Mouse (Mus musculus) ovary, adult 10 weeks (tissue): ENCODE measurements around the gene Gm9507. TPM values are rescaled to one million over a fixed set of nuclear protein-coding genes. Genes with fewer than 3 reads are reported as not detected.

Experiments
- polyA plus RNA-seq: library from polyadenylated mRNA; stranded (reverse); fragments of 350-450 nt; fragmentation: Illumina TruSeq; extraction: RNeasy Lipid Tissue Mini Kit (QIAGEN cat#74804); gene quantifications from one replicate; pipeline ENCODE4 v1.2.3, GENCODE M21; 2014

The Gm9507 gene
- polyA plus RNA-seq: not detected

GRCm38 (mm10) chr10:77811743-77812142 is at the start of gene Gm9507:
Gm9507 (minus strand) TSS chr10:77811843.

GRCm38 (mm10) chr10:77852559-77852958 is 40.9 kb upstream of the Gm9507 start, which contains the start of gene Gm10318:
Gm10318 (plus strand) TSS chr10:77852859.

GRCm38 (mm10) chr10:77846503-77846902 is 34.9 kb upstream of the Gm9507 start, which contains the start of gene Gm36176:
Gm36176 (plus strand) TSS chr10:77846803.

GRCm38 (mm10) chr10:77835647-77836046 is 24.0 kb upstream of the Gm9507 start, which contains the start of gene Krtap10-10:
Krtap10-10 (plus strand) TSS chr10:77835947.

GRCm38 (mm10) chr10:77826951-77827350 is 15.3 kb upstream of the Gm9507 start, which contains the start of gene Krtap10-4:
Krtap10-4 (minus strand) TSS chr10:77827095.

GRCm38 (mm10) chr10:77814382-77814781 is 2.7 kb upstream of the Gm9507 start, which contains the start of gene Gm2696:
Gm2696 (plus strand) TSS chr10:77814682.

GRCm38 (mm10) chr10:77798921-77799508 is 12.6 kb downstream of the Gm9507 start, which contains the start of gene Gm19668:
Gm19668 (minus strand) TSS chr10:77799133.

GRCm38 (mm10) chr10:77794976-77795375 is 16.7 kb downstream of the Gm9507 start, which contains the start of gene Gm9639:
Gm9639 (minus strand) TSS chr10:77795076.

GRCm38 (mm10) chr10:77787876-77788275 is 23.8 kb downstream of the Gm9507 start, which contains the start of gene Gm7137:
Gm7137 (minus strand) TSS chr10:77788200.

GRCm38 (mm10) chr10:77782442-77782841 is 29.2 kb downstream of the Gm9507 start, which contains the start of gene Gm3250:
Gm3250 (minus strand) TSS chr10:77782542.

GRCm38 (mm10) chr10:77776844-77777243 is 34.8 kb downstream of the Gm9507 start, which contains the start of gene Gm7138:
Gm7138 (minus strand) TSS chr10:77776944.

GRCm38 (mm10) chr10:77771225-77771624 is 40.4 kb downstream of the Gm9507 start, which contains the start of gene Gm3238:
Gm3238 (minus strand) TSS chr10:77771325.

Other genes starting within 250 kb of the Gm9507 start
- gene Pttg1ip, start 230.1 kb downstream of the Gm9507 start, polyA plus RNA-seq: 132 TPM
- 91.3 TPM for gene Sumo3, start 205.7 kb downstream of the Gm9507 start, polyA plus RNA-seq
- 1.9 TPM for gene Gm49325, start 205.6 kb downstream of the Gm9507 start, polyA plus RNA-seq
- gene Ube2g2, start 189.6 kb downstream of the Gm9507 start, polyA plus RNA-seq: 6.0 TPM
- gene Tspear, start 125.3 kb downstream of the Gm9507 start, polyA plus RNA-seq: not detected
- not detected for gene Gm19402, start 121.1 kb downstream of the Gm9507 start, polyA plus RNA-seq
- not detected for gene Gm9508, start 114.6 kb downstream of the Gm9507 start, polyA plus RNA-seq
- gene Gm10272, start 105.2 kb downstream of the Gm9507 start, polyA plus RNA-seq: not detected
- not detected for gene Gm10024, start 100.4 kb downstream of the Gm9507 start, polyA plus RNA-seq
- not detected for gene Gm10142, start 96.0 kb downstream of the Gm9507 start, polyA plus RNA-seq
- not detected for gene Krtap12-1, start 91.2 kb downstream of the Gm9507 start, polyA plus RNA-seq
- not detected for gene Gm10100, start 85.4 kb downstream of the Gm9507 start, polyA plus RNA-seq
- gene Gm18596, start 69.2 kb downstream of the Gm9507 start, polyA plus RNA-seq: not detected
- not detected for gene Gm9736, start 60.5 kb downstream of the Gm9507 start, polyA plus RNA-seq
- gene Gm3233, start 52.2 kb downstream of the Gm9507 start, polyA plus RNA-seq: not detected
- gene Gm3238, start 40.5 kb downstream of the Gm9507 start, polyA plus RNA-seq: not detected
- gene Gm7138, start 34.9 kb downstream of the Gm9507 start, polyA plus RNA-seq: not detected
- gene Gm3250, start 29.3 kb downstream of the Gm9507 start, polyA plus RNA-seq: not detected
- gene Gm7137, start 23.6 kb downstream of the Gm9507 start, polyA plus RNA-seq: not detected
- not detected for gene Gm9639, start 16.8 kb downstream of the Gm9507 start, polyA plus RNA-seq
- gene Gm19668, start 12.7 kb downstream of the Gm9507 start, polyA plus RNA-seq: not detected
- gene Gm2696, start 2.8 kb upstream of the Gm9507 start, polyA plus RNA-seq: not detected
- gene Krtap10-4, start 15.3 kb upstream of the Gm9507 start, polyA plus RNA-seq: not detected
- gene Krtap10-10, start 24.1 kb upstream of the Gm9507 start, polyA plus RNA-seq: not detected
- not detected for gene Gm36176, start 35.0 kb upstream of the Gm9507 start, polyA plus RNA-seq
- not detected for gene Gm10318, start 41.0 kb upstream of the Gm9507 start, polyA plus RNA-seq
- not detected for gene Gm3285, start 50.1 kb upstream of the Gm9507 start, polyA plus RNA-seq
- gene Lrrc3, start 90.7 kb upstream of the Gm9507 start, polyA plus RNA-seq: 0.71 TPM
- not detected for gene Trpm2, start 158.7 kb upstream of the Gm9507 start, polyA plus RNA-seq
- 1.4 TPM for gene 1810043G02Rik, start 166.7 kb upstream of the Gm9507 start, polyA plus RNA-seq
- gene Pfkl, start 198.2 kb upstream of the Gm9507 start, polyA plus RNA-seq: 1.7 TPM
- gene Dnmt3l, start 230.1 kb upstream of the Gm9507 start, polyA plus RNA-seq: 0.91 TPM
- not detected for gene Aire, start 231.8 kb upstream of the Gm9507 start, polyA plus RNA-seq